Mouse (Mus musculus) liver, postnatal 0 days (tissue): ENCODE measurements at regions not wholly inside any gene's neighbourhood (a gene's known extent, or its start where the extent isn't known, plus 50 kb on each side); places are given as distances from the start of the nearest gene placed in this dataset.
A peak's percentile ranks its signal among the peaks of the same experiment; 100 is the strongest.

Source experiments
- CTCF ChIP-seq: sonication (generic); IDR thresholded peaks from 2 replicates; pipeline ENCODE4 v1.5.1; 2016; ENCODE audit warnings: antibody characterized with exemption, low read depth
- EP300 ChIP-seq: IDR thresholded peaks from 2 replicates; pipeline ENCODE4 v1.6.1; 2016; ENCODE audit warnings: antibody characterized with exemption, low read depth, mild to moderate bottlenecking

DNA sequence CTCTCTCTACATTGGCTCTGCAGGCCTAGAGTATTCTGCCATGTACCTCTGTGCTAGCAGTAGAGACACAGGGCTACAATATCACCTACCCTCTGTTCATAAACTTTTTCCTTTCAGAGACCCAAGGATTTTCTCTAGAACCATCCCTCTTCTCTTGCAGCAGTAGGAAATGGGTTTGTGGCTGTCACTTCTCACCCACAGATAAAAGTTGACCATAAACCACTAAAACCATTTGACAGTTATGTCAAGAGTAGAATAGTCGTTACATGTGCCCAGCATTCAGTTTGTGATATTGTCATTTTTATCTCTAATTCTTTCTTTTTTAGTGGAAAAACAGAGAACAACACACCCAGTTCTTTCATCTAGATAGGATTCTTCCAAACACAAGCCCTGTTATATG, 128.2 kb upstream of the 2210010C04Rik start:
- TF ChIP-seq CTCF (no peak), EP300 (peak; percentile 64; the same call in 1 of the 2 replicates)
